Mouse (Mus musculus): ENCODE results near the gene Scaf1.
"Not testable (repeated sequence)": the region's sequence is repeated elsewhere in the genome, so short reads cannot be mapped to it uniquely, and the experiment has no call there.

Gene Scaf1

GRCm38 (mm10) chr7:45045741-45046140, 29.6 kb upstream of the Scaf1 start:
- DNase-seq (ENCODE audit: low spot score in 2 of 2): no peak

DNA sequence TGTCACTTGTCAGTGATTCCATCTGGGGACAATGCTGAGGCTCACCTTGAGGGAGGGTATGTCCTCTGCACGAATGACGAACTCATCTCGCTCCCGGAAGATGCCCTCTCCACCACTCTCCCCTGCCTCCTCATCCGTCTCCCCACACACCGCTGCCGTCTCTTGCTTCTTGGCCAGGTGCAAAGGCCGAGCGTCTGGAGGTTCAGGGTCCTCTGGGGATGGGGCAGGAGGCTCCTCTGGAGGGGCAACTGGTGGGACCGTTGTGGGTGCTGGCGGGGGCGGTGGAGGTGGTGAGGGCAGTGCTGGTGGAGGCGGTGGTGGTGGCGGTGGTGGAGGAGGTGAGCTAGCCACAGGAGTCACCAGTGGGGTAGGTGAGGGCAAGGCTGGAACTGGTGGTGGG, 27.1 kb upstream of the Scaf1 start:
- DNase-seq (ENCODE audit: low spot score in 2 of 2): no peak

DNA sequence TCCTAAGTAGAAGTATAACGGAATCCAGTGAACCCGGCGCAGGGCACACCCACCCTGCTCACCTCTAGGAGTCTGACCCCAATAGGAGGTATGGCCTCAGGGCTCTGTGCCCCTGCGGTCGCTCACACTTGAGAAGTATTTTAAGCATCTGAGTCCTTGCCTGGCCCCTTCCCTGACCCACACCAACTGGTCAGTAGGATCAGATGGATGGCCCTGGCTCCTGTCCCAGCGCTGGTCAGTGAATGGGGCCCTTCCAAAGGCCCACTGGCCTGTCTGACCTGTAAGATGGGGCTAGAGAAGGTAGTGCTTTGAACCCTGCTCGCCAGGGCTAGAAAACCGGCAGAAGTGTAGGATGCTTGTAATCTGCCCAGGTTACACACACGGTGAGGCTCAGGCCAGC, 24.7 kb upstream of the Scaf1 start:
- DNase-seq (ENCODE audit: low spot score in 2 of 2): no peak

DNA sequence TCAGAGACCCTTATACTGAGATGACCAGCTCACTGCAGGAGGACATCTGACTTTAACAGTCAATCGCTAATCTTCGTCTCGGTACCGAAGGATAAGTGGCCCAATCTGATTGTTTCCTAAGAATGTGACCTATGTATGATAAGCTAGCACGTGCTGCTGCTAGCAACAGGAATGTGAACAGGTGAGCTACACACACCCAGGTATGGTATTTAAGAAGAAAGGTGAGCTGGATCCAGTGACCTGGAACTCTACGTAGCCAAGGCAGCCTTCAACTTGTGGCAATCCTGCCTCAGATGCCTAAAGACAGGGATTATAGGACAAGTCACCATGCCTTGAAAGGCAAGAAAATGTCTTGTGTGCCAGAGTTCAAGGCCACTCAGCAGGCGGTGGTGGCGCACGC, 22.2 kb upstream of the Scaf1 start:
- no peak for DNase-seq (ENCODE audit: low spot score in 2 of 2)

DNA sequence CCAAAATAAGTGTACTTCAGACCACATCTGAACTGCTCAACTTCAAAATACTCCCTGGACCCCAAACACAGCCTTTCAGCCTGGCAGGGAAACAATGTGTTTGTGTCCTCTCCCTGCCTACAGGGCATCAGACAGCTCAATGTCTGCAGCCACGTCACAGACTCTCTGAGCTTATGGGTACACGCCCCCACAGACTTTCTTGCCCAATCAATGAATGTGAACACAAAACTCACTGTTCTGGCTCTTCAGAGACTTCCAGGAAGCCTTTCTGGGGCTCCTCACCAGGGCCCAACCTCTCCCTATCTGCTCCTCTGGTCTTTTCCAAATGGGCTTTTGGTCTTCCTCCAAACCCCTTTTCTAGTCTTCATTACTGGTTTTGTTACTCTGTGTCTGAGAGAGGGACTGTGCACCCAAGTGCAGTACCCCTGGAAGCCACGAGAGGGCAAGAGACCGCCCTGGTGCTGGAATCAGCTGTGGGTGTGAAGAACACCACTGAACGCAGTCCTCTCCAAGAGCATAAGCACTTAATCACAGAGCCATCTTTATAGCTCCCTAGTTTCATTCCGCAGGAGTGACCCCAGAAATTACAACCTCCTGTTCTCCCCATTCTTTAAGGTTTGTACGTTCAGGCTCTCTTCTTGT, 21.7 kb upstream of the Scaf1 start:
- DNase-seq (ENCODE audit: low spot score in 2 of 2): no peak

DNA sequence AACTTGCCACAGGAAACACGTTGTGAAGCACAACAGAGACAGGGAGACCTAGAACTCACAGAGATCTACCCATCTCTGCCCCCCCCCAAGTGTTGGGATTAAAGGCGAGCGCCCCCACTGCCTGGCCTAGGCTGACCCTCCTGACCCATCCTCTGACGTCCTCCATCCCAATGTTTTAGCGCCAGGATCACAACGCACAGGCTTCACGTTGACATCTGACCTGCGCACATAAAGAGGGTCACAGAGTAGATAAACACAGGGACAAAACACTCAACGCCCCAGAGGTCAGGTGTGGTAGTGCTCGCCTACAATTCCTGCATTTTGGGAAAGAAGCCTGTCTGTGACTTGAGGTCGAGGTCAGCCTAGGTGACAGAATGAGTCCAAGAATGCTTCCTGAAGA, 20.5 kb upstream of the Scaf1 start:
- no peak for DNase-seq (ENCODE audit: low spot score in 2 of 2)

- DNase-seq (ENCODE audit: low spot score in 2 of 2): no peak
Measured at GRCm38 (mm10) chr7:45035631-45036030, 19.5 kb upstream of the Scaf1 start.

- DNase-seq (ENCODE audit: low spot score in 2 of 2): no peak
Measured at GRCm38 (mm10) chr7:45033722-45034359, 17.7 kb upstream of the Scaf1 start.

DNA sequence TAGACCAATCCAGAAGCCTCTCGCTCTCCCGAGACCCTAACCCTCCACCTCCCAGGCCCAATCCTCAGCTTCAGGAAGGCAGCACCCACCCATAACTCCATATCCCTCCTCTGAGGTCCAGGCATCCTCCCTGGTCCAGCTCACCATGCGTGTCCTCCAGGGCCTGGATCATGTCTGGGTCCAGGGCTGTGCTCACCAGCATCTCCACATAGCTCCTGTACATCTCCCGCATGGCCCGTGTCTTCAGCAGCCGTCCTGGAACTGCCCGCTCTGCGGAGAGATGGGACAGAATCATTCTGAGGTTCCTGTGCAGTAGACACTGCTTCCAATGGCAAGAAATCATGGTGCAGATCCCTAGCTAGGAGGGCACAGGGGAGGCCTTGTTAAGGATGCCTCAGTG, 14.7 kb upstream of the Scaf1 start:
- no peak for DNase-seq (ENCODE audit: low spot score in 2 of 2)

- no peak for DNase-seq (ENCODE audit: low spot score in 2 of 2)
Measured at GRCm38 (mm10) chr7:45029995-45030394, 13.8 kb upstream of the Scaf1 start.

DNA sequence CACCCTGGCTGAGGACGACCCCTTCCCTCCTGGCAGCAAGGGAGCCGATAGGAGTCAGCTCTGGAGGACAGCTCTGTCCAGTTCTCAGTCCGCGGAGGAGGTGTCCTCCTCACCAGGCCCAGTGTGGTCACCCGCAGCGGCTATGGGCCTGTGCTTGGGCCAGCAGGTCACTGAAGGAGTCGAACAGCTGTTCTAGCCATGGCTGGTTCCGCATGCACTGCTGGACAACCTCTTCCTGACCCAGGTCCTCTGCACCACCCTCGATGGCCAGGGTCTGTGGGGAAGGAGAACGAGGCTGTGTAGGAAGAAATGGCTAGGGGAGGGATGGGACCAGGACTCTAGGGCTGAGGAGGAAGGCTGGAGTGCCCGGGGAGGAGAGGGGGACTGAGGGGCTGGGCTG, 12.2 kb upstream of the Scaf1 start:
- no peak for DNase-seq (ENCODE audit: low spot score in 2 of 2)

GRCm38 (mm10) chr7:45027761-45028160, 11.6 kb upstream of the Scaf1 start:
- no peak for DNase-seq (ENCODE audit: low spot score in 2 of 2)

GRCm38 (mm10) chr7:45026256-45026655, 10.1 kb upstream of the Scaf1 start:
- no peak for DNase-seq (ENCODE audit: low spot score in 2 of 2)

GRCm38 (mm10) chr7:45025601-45026220, 9.5 kb upstream of the Scaf1 start:
- DNase-seq (ENCODE audit: low spot score in 2 of 2): no peak

- DNase-seq (ENCODE audit: low spot score in 2 of 2): no peak
Measured at GRCm38 (mm10) chr7:45024281-45025248, 8.4 kb upstream of the Scaf1 start.

DNA sequence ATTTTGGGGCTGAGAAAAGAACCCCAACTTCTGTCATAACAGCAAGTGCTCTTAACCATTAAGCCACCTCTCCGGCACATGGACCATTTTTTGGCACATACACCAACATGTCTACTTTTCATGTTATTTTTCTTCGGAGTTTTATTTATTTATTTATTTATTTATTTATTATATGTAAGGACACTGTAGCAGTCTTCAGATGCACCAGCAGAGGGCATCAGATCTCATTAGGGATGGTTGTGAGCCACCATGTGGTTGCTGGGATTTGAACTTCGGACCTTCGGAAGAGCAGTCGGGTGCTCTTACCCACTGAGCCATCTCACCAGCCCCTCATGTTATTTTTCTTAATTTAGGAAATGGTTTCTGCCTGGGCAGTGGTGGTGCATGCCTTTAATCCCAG, 7.5 kb upstream of the Scaf1 start:
- not testable (repeated sequence) for DNase-seq (ENCODE audit: low spot score in 2 of 2)

- DNase-seq (ENCODE audit: low spot score in 2 of 2): no peak
Measured at GRCm38 (mm10) chr7:45020225-45020624, 4.1 kb upstream of the Scaf1 start.

- no peak for DNase-seq (ENCODE audit: low spot score in 2 of 2)
Measured at GRCm38 (mm10) chr7:45019031-45019571, 2.9 kb upstream of the Scaf1 start.

DNA sequence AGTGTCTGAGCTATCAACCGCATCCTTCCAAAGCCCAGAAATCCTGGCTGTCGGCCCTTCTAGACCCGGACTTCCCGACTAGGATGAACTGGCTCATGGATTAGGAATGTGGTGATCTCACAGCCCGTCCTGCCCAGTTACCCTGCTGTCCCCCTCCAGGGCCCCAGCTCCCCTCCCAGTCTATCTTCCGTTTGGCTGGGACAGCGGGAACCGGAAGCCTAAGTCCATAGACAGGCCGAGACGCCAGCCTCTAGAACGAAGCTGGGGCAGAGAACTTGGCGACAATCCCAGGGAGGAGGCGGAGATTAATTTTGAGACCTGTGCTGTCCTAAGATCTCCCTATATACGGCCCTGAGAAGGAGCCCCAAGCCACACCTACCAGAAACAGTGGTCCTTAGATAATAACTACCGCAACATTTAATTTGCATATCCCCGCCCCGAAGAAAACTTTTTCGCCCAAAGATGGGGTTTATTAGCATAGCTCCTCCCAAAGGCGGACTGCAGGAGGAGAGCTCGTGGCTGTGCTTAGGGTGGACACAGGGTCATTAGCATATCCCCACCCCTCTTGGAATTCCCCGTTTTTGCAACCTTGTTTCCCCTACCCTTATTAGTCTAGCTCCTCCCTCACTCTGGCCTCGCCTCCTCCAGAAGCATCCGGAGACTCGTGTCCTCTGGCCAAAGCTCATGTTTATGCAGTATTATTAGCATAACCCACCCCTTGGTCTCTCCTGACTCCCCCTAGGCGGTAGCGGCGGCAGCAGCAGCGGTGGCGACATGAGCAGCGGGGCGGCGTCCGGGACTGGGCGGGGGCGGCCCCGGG, 1.3 kb upstream of the Scaf1 start, which contains the start of gene Rras:
TSS of gene Rras (plus strand) at position 720 of the 820 bp plus-strand sequence.
- DNase-seq (ENCODE audit: low spot score in 2 of 2): peak; percentile 44 to 69

GRCm38 (mm10) chr7:45016761-45017160, 598 bp upstream of the Scaf1 start:
- no peak for DNase-seq (ENCODE audit: low spot score in 2 of 2)
